Mouse (Mus musculus): ENCODE data around the gene Rapgef3. TPM values are rescaled to one million over a fixed set of nuclear protein-coding genes. Genes with fewer than 3 reads are reported as not detected.

The Rapgef3 gene
- polyA plus RNA-seq, 1 experiment: not detected

GRCm38 (mm10) chr15:97760006-97760405 is 7.8 kb downstream of the Rapgef3 start:
- peaks cover 20% of the 10 kb centered on the region for H3K27me3 ChIP-seq (ENCODE audit: control insufficient read depth)

GRCm38 (mm10) chr15:97755361-97755760 is 12.4 kb downstream of the Rapgef3 start:
- no peak for TF ChIP-seq GATA1 (IDR thresholded peaks at IDR 0.05; ENCODE audit: low read length)
- TF ChIP-seq TAL1 (IDR thresholded peaks at IDR 0.05; ENCODE audit: low read length): no peak
- H3K9me3 ChIP-seq (ENCODE audit: control insufficient read depth, low read length): no peaks in the 10 kb centered on the region
- peaks cover 8% of the 10 kb centered on the region; the same call in 1 of the 2 replicates for H3K27me3 ChIP-seq (ENCODE audit: control insufficient read depth)
- H3K4me1 ChIP-seq (ENCODE audit: control insufficient read depth): peaks cover 4% of the 10 kb centered on the region
- no peaks in the 10 kb centered on the region for H3K36me3 ChIP-seq (ENCODE audit: control insufficient read depth)
- H3K4me3 ChIP-seq (replicated peaks): no peak overlapping the region

More at GRCm38 (mm10) chr15:97760006-97760405, 7.8 kb downstream of the Rapgef3 start:
- Histone ChIP-seq H3K36me3 (ENCODE audit: control insufficient read depth) (no peaks in the 10 kb centered on the region), H3K4me3 (replicated peaks) (no peak overlapping the region), H3K9me3 (ENCODE audit: control insufficient read depth, low read length) (no peaks in the 10 kb centered on the region), H3K4me1 (ENCODE audit: control insufficient read depth) (no peaks in the 10 kb centered on the region)
- TF ChIP-seq GATA1 (IDR thresholded peaks at IDR 0.05; ENCODE audit: low read length) (no peak), TAL1 (IDR thresholded peaks at IDR 0.05; ENCODE audit: low read length) (no peak)

GRCm38 (mm10) chr15:97754476-97754875 is 13.3 kb downstream of the Rapgef3 start:
- H3K4me1 ChIP-seq (ENCODE audit: control insufficient read depth): peaks cover 6% of the 10 kb centered on the region
- TF ChIP-seq GATA1 (IDR thresholded peaks at IDR 0.05; ENCODE audit: low read length) (no peak), TAL1 (IDR thresholded peaks at IDR 0.05; ENCODE audit: low read length) (no peak)
- no peaks in the 10 kb centered on the region for H3K36me3 ChIP-seq (ENCODE audit: control insufficient read depth)
- peaks cover 8% of the 10 kb centered on the region; the same call in 1 of the 2 replicates for H3K27me3 ChIP-seq (ENCODE audit: control insufficient read depth)
- H3K4me3 ChIP-seq (replicated peaks): no peak overlapping the region
- H3K9me3 ChIP-seq (ENCODE audit: control insufficient read depth, low read length): no peaks in the 10 kb centered on the region

GRCm38 (mm10) chr15:97752491-97752890 is 15.3 kb downstream of the Rapgef3 start:
- TF ChIP-seq GATA1 (IDR thresholded peaks at IDR 0.05; ENCODE audit: low read length) (no peak), TAL1 (IDR thresholded peaks at IDR 0.05; ENCODE audit: low read length) (no peak)
- no peaks in the 10 kb centered on the region for H3K36me3 ChIP-seq (ENCODE audit: control insufficient read depth)
- no peaks in the 10 kb centered on the region for H3K9me3 ChIP-seq (ENCODE audit: control insufficient read depth, low read length)
- H3K4me3 ChIP-seq (replicated peaks): no peak overlapping the region
- H3K27me3 ChIP-seq (ENCODE audit: control insufficient read depth): peaks cover 4% of the 10 kb centered on the region; the same call in 1 of the 2 replicates
- H3K4me1 ChIP-seq (ENCODE audit: control insufficient read depth): peaks cover 22% of the 10 kb centered on the region

GRCm38 (mm10) chr15:97751676-97752075 is 16.1 kb downstream of the Rapgef3 start:
- TF ChIP-seq GATA1 (IDR thresholded peaks at IDR 0.05; ENCODE audit: low read length) (no peak), TAL1 (IDR thresholded peaks at IDR 0.05; ENCODE audit: low read length) (no peak)
- H3K4me1 ChIP-seq (ENCODE audit: control insufficient read depth): peaks cover 29% of the 10 kb centered on the region
- H3K36me3 ChIP-seq (ENCODE audit: control insufficient read depth): no peaks in the 10 kb centered on the region
- no peaks in the 10 kb centered on the region for H3K9me3 ChIP-seq (ENCODE audit: control insufficient read depth, low read length)
- no peak overlapping the region for H3K4me3 ChIP-seq (replicated peaks)
- no peaks in the 10 kb centered on the region; the same call in 1 of the 2 replicates for H3K27me3 ChIP-seq (ENCODE audit: control insufficient read depth)

GRCm38 (mm10) chr15:97750697-97751096 is 17.1 kb downstream of the Rapgef3 start:
- H3K36me3 ChIP-seq (ENCODE audit: control insufficient read depth): no peaks in the 10 kb centered on the region
- H3K9me3 ChIP-seq (ENCODE audit: control insufficient read depth, low read length): no peaks in the 10 kb centered on the region
- no peaks in the 10 kb centered on the region for H3K27me3 ChIP-seq (ENCODE audit: control insufficient read depth)
- H3K4me3 ChIP-seq (replicated peaks): no peak overlapping the region
- peaks cover 39% of the 10 kb centered on the region for H3K4me1 ChIP-seq (ENCODE audit: control insufficient read depth)
- TF ChIP-seq GATA1 (IDR thresholded peaks at IDR 0.05; ENCODE audit: low read length): no peak
- no peak for TF ChIP-seq TAL1 (IDR thresholded peaks at IDR 0.05; ENCODE audit: low read length)

GRCm38 (mm10) chr15:97749841-97750240 is 17.9 kb downstream of the Rapgef3 start:
- Histone ChIP-seq H3K4me1 (ENCODE audit: control insufficient read depth) (peaks cover 48% of the 10 kb centered on the region), H3K4me3 (replicated peaks) (no peak overlapping the region), H3K36me3 (ENCODE audit: control insufficient read depth) (no peaks in the 10 kb centered on the region), H3K9me3 (ENCODE audit: control insufficient read depth, low read length) (no peaks in the 10 kb centered on the region), H3K27me3 (ENCODE audit: control insufficient read depth) (no peaks in the 10 kb centered on the region)
- TF ChIP-seq TAL1 (IDR thresholded peaks at IDR 0.05; ENCODE audit: low read length) (no peak), GATA1 (IDR thresholded peaks at IDR 0.05; ENCODE audit: low read length) (no peak)

- peaks cover 51% of the 10 kb centered on the region for H3K4me1 ChIP-seq (ENCODE audit: control insufficient read depth)
- H3K9me3 ChIP-seq (ENCODE audit: control insufficient read depth, low read length): no peaks in the 10 kb centered on the region
- no peak for TF ChIP-seq GATA1 (IDR thresholded peaks at IDR 0.05; ENCODE audit: low read length)
- TF ChIP-seq TAL1 (IDR thresholded peaks at IDR 0.05; ENCODE audit: low read length): no peak
These were observed 18.4 kb downstream of the Rapgef3 start for GRCm38 (mm10) chr15:97749397-97749796.

GRCm38 (mm10) chr15:97748964-97749363 is 18.8 kb downstream of the Rapgef3 start:
- no peak for TF ChIP-seq TAL1 (IDR thresholded peaks at IDR 0.05; ENCODE audit: low read length)
- no peak for TF ChIP-seq GATA1 (IDR thresholded peaks at IDR 0.05; ENCODE audit: low read length)
- Histone ChIP-seq H3K4me3 (replicated peaks) (no peak overlapping the region), H3K4me1 (ENCODE audit: control insufficient read depth) (peaks cover 55% of the 10 kb centered on the region), H3K27me3 (ENCODE audit: control insufficient read depth) (no peaks in the 10 kb centered on the region), H3K36me3 (ENCODE audit: control insufficient read depth) (no peaks in the 10 kb centered on the region), H3K9me3 (ENCODE audit: control insufficient read depth, low read length) (no peaks in the 10 kb centered on the region)

More at GRCm38 (mm10) chr15:97749397-97749796, 18.4 kb downstream of the Rapgef3 start:
- Histone ChIP-seq H3K27me3 (ENCODE audit: control insufficient read depth) (no peaks in the 10 kb centered on the region), H3K36me3 (ENCODE audit: control insufficient read depth) (no peaks in the 10 kb centered on the region), H3K4me3 (replicated peaks) (no peak overlapping the region)

GRCm38 (mm10) chr15:97748309-97748708 is 19.5 kb downstream of the Rapgef3 start:
- Histone ChIP-seq H3K27me3 (ENCODE audit: control insufficient read depth) (no peaks in the 10 kb centered on the region), H3K4me1 (ENCODE audit: control insufficient read depth) (peaks cover 56% of the 10 kb centered on the region), H3K9me3 (ENCODE audit: control insufficient read depth, low read length) (no peaks in the 10 kb centered on the region), H3K36me3 (ENCODE audit: control insufficient read depth) (no peaks in the 10 kb centered on the region), H3K4me3 (replicated peaks) (no peak overlapping the region)
- TF ChIP-seq GATA1 (IDR thresholded peaks at IDR 0.05; ENCODE audit: low read length) (no peak), TAL1 (IDR thresholded peaks at IDR 0.05; ENCODE audit: low read length) (no peak)
